Mouse (Mus musculus) Muller cell, postnatal 12 days (primary cell): ENCODE results near the gene Rapgef3.

Experiments
- DNase-seq: peaks from one replicate; pipeline ENCODE4 v3.0.0-alpha.2; 2015; ENCODE audit errors: inconsistent ontology term

Gene Rapgef3

DNA sequence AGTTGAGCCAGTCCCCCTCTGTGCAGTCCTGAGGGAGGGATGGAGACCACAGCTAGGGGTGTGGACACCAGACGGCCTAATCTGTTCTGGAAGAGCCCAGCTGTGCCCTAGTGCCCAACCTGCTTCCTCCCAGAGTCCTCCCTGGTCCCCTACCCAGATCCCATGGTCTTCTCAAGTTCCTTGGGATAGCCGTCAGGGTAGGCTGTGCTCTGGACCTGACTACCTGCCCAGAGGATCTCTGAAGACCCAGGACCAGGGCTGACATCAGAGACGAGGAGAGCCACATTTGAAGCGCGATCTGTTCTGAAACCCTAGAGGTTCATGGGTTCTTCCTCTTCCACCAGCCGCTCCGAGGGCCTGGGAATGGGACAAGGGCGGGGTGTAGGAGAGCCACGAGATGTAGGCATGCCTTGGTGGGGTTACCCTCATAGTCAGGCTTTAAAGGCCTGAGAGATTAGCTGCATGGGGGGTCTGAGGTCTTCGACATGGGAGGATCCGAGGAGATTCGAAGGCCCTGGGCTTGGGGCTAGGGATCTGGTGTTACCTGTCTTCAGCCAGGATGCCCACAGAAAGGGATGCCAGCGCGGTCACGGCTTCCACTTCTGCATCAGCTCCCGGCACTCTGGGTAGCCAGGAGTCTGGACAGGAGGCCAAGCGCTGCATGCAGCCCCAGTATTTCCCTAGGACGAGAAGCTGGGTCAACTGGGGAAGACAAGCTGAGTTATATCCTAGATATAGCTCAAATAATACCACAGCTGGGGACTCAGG lies 25.8 kb upstream of the Rapgef3 start:
- DNase-seq: no peak

DNA sequence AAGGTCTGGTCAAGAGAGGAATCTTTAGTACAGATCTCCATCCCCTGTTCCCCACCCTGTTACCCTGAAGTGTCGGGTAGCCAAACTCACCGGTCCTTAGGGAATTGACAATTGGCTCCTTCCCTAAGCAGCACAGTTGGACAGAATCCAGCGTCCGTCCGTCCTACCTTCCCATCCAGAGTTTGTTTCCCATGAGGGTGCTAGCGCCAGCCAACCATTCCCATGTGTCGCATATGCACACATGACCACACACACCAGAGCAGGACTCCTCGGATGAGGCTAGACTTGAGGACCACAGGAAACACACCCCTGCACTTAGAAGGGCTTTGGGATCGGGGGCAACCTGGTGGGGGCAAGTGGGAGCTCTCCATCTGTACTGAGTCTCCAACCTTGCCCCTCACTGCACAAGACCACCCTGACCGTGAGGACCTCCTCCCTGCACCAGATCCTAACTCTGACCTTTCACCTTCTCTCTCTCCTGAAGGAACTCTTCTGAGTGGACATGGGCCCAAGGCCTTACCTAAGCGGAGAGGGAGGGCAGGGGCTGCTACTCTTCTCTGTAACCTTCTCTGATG lies 23.4 kb upstream of the Rapgef3 start:
- DNase-seq: no peak

DNA sequence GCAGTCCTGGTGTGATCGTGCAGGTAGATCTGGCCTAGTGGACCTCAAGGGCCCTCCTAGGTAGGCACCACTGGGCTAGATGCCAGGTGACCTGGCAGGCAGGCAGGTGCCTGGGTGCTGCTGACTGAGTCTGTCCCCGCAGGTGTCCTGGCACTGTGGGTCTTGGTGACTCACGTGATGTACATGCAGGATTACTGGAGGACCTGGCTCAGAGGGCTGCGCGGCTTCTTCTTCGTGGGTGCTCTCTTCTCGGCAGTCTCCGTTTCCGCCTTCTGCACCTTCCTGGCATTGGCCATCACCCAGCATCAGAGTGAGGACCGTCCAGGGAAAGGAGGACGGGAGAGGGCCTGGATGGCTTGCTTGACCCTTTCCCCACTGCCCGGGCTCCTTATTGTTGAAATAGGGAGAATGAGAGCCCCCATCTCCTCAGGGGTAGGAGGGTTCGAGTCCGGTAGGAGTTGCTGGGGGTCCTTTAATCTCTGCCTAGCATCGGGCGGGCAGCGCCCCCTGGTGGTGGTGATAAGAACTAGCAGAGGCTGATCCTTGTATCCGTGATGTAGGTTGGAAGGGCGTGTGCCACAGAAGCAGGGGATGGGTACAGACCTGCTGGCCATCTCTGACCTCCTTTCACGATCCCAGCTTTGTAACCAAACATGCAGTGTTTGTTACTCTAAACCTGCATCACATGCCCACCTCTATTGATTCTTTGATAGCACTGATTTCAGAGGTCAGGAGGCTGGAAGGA lies 22.2 kb upstream of the Rapgef3 start:
- DNase-seq: peak; percentile 69

DNA sequence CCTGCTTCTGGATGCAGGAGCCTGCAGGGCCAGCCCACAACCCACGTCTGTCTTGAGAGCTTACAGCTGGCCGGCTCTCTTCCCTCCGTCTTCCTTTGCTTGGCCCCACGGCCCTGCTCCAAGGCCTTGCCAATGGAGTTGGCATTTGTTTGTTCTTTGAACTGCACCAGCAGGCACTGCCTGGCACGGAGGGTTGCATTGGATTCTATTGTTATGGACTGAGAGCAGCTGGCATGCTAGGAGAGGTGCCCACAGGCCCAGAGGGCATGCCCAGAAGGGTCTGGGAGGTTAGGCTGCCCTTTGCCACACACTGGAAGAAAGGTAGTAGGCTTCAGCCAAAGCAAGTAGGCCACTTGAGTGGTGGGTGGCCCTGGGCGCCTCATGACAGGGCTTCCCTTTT lies 21.0 kb upstream of the Rapgef3 start:
- DNase-seq: peak; percentile 72

DNA sequence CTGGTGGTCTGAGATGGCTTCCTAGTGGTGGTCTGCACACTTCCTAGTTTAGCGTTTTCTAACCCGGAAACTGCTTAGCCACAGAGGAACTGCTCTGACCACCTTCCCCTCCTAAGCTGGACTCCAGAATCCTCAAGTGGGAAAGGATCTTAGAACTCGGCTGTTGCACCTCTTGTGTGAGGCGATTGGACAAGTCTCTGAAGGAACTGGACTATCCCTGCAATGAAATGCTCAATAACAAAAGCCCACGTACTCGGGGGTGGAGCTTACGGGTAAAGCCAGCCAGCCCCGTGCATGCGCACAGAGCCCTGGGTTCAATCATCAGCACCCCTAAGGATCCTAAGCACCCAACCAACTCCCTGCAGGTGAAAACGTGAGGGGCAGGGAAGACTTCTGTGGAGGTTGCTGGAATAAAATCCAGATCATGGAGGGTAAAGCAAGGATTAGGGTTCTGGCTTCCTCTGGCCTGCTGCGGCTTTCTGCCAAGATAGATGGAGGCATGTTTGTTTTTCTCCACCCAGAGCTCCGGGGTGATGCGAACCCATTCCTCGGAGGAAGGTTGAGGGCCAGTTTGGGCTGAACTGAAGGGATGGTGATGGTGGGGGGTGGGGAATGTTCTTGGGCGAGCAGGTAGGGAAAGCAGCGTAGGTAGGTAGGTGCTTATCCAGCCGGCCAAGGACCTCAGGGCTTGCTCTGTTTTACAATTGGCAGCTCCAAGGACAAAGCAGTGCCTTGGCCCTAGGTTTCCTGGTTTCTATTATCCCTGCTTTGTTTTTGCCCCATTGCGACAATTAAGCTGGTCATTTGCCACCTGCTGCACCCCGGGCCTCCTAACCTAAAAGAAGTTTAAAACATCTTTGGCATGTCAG lies 20.3 kb upstream of the Rapgef3 start:
- DNase-seq: no peak

DNA sequence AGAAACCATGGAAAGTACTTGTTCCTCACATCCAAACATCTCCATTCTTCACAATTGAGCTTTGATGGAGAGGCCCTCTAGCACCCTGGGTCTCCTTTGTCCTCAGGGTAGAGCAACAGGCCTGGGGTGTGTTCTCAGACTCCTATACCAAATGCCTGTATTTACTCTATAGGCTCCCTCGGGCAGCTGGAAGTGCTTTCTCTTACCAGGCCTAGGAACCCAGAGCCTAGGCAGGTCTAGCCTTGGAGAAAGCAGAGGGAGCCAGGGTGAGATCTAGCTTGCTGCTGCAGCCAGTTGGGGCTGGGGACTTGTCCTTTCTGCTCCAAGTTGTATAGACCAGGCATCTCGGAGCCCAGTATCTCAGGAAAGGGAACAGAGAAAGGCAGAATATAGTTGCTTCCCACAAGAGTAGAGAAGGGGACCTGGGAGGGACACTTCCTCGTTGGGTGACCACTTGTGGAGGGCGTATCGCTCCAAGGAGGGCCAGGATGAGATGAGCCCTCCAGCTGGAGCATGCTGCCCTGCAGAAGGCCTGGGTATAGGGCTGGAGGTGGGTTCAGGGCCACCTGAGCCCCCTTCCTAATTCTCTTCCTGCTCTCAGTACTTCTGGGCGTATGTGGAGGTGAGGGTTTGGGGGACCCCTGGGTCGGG lies 19.5 kb upstream of the Rapgef3 start:
- no peak for DNase-seq

DNA sequence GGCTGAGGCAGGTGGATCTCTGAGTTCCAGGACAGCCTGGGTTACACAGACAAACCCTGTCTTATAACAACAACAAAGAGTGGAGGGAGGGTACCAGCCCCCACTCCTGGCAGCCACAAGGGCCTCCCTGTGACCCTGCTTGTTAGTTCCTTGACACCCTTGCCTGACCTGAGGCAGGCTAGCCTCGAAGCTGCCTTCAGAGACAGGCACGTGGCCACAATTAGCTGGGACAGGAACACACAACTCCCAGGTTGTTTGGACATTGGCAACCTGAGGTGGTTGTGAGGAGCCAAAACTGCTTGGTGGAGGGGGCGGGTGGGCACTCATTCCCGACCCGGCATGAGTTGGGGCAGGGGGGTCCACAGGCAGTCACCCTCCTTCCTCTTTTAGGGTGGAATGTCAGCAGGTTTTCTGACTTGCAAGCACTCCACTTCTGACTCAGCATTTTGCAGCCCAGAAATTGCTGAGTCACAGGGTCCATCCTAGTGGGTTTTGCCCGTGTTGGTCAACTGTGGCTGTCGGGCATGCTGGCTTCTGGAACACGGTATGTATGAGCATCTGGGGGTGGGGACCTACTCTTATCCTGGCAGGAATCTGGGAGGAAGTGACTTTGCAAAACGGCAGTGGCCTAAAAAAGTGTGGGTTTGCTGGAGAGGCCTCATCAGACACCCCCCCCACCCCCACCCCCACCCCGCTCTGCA lies 18.8 kb upstream of the Rapgef3 start:
- DNase-seq: peak; percentile 52

DNA sequence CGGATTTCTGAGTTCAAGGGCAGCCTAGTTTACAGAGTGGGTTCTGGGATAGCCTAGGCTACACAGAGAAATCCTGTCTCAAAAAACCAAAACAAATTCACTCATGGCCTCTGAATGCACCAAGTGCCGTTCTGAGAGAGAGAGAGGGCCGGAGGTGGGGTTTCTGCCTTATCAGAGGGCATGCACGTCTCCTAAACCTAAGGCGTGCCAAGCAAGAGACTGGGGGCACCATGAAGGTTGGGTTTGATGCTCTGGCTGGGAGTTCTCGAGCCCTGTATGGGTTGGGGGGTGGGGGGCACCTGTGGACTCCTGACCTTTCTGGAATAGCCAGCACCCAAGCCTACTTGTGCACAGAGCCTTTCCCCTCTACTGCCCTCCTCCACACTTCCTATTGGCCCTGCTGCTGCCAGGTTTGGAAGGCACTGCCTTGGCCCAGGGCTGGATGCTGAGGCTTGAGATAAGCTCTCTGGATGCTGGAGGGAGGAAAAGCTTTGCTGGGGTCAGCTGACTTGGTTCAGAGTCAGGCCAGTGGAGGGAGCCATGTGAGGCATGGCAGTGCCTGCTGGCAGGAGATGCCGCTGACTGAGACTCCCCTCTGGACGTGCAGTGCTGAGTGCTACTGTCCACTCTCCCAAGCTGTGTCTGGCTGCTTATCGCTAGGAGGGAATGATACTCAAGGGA lies 18.1 kb upstream of the Rapgef3 start:
- DNase-seq: no peak

DNA sequence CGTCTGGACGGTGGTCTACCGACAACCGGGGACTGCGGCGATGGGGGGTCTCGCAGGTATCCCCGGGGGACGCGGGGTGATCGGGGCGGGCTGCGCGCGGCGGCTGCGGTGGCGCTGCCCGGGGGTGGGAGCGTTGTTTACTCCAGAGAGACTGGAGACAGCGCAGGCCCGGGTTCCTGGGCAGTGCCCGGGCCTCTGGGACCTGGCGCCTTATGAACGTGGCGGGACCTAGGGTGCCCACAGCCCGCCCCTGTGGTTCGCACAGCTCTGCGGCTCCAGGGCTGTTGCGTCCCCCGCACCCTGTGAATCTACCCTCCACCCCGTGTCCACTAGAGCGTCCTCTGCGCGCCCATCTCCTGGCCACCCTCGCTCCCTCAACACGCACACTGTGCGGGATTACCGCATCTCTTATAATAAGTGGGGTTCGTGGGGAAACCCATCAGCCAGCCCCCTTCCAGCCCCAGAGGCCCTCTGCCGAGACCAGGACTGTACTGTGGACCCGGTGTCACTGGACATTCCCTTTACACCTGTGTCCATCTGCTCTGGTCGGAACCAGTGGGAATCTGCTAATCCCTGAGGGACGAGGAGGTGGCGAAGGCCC lies 16.9 kb upstream of the Rapgef3 start:
- DNase-seq: peak; percentile 59

DNA sequence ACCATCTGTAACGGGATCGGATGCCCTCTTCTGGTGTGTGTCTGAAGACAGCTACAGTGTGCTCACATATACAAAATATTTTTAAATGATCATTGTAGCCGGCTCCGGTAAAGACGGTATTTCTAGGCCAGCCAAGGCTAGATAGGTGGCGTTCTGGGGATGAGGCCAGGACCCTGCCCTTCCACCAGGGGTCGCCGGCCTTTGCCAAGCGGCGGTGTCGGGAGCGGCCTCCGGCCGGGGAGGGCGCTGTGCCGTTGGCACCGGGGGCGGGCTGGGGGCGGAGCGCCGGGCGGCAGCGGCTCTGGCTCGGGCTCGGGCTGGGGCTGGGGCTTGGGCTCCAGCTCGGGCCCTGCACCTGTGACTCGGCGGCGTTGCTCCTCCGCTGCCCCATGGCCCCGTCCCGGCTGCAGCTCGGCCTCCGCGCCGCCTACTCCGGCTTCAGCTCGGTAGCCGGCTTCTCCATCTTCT lies 16.4 kb upstream of the Rapgef3 start:
- DNase-seq: peak; percentile 95

DNA sequence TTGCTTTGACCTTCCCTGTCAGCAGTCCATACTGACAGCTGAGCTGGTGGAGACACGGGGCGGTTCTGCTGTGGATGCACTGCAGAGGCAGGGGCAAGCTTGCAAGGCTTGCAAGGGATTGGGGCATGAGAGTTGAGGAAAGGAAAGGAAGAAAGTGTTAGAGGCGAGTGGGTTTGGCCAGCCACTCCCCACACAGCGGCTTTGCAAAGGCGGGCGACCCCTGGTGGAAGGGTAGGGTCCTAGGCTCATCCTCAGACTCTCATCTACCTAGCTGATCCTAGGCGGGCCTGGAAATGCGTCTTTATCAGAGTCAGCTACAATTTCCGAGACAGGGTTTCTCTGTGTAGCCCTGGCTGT lies 15.0 kb upstream of the Rapgef3 start:
- DNase-seq: peak; percentile 82

DNA sequence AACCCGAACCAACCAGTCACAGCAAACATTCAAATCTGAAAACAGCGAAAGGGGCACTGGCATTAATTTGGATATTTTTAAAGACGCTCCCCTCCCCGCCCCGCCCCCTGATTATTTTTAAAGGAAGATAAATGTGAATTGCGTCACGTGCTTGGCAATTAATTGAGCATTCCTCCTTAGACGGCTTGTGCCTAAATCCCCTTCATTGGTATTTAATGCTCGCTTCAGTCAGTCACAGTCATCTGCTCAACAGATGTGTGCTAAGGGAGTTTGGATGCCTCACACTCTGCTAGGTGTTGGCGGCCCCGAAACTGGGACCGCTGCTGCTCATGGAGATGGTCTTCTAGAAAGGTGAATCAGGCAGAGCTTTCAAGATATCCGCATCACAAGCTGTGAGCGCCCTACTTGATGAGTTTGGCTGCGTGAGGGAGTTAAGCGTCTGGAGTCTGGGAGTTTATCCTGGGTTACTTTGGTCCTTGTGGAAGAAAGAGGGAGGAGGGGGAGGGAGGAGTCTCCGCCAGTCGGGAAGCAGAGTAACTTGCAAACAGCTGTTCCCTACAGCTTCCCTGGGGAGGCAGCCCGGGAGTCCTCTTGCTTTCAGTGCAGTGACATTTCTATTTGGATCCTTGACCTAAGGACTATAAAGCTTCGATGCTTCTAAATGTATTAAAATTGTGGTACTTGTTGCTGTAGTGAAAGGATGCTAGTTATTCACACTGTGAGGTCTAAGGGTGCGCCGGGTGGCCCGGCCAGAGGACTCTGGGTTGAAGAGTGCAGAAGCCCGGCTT lies 14.4 kb upstream of the Rapgef3 start:
- DNase-seq: no peak

DNA sequence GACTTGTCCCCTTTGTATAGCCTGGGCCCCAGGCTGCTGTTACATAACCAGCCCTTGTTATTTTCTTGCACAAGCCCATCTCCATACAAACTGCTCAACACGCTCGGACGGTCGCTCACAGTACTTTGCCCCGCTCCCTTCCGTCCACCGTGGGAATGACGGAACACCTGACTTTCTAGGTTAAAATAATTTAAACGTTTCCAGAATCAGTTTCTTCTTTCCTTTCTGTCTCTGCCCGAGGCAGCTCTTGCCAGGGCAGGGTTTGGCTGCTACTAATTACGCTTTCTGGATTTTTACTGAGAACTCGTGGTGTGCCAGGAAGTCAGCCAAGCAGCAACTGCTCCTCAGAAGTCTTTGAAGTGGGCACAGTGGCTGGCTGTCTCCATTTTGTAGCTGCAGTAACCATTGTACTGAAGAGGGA lies 12.8 kb upstream of the Rapgef3 start:
- peak; percentile 77 for DNase-seq

DNA sequence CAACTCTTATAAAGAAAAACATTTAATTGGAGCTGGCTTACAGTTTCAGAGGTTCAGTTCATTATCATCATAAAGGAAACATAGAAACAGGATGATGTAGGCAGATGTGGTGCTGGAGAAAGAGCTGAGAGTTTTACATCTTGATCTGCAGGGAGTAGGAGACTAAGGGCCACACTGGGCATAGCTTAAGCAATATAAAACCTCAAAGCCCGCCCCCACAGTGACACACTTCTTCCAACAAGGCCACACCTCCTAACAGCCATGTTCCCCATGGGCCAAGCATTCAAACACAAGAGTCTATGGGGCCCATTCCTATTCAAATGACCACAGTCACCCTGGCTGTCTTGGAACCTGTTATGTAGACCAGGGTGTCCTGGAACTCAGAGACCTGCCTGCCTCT lies 11.8 kb upstream of the Rapgef3 start:
- no peak for DNase-seq

DNA sequence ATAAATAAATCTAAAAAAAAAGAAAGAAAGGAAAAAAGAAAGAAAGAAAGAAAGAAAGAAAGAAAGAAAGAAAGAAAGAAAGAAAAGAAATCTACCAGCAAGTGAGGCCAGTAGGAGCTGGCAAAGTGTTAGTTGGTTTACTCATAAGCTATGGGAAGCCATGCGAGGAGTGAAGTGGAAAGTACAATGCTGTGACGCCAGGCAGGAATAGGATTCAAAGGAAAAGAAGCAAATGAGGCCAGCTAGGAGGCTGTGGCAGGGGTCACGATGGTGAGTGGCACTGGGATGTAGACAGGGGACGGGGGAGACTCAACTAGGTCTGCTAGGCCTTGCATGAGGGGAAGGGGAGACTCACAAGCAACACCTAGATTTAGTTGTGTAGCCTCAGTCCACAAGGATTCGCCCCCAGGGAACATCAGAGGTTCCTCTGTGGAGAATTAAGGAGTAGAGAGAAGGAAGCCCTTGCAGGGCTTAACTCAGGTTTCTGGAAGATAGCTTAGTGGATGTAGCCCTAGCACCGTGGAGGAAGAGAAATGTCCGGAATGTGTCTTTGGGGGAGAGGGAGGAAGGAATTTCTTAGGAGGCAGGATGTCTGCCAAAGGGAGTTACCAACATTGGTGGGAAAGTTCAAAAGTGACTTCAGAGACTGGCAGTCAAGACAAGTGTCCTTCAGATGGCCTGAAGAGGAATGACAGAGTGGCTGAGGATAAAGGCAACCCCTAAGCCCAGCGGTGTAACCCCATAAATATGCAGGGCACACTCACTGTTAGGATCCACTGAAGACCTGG lies 10.7 kb upstream of the Rapgef3 start, which contains the start of gene Slc48a1:
TSS of gene Slc48a1 (plus strand) at position 210 of the 788 bp plus-strand sequence.
- DNase-seq: no peak

DNA sequence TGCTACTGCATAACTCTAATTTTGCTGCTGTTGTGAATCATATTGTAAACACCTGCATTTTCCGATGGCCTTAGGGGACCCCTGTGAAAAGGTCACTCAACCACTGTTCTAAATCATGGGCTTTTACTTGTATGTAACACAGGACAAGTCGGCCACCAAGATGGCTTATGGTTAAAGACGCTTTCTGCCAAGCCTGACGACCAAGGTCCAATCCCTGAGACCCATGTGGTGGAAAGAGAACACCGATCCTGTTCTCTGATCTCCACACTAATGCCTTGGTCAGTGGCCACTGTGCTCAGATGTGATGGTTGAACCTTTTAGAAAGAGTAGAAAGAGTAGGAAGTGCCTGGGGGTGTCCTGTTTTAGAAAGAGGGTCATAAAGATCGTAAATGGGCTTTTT lies 9.1 kb upstream of the Rapgef3 start:
- no peak for DNase-seq

DNA sequence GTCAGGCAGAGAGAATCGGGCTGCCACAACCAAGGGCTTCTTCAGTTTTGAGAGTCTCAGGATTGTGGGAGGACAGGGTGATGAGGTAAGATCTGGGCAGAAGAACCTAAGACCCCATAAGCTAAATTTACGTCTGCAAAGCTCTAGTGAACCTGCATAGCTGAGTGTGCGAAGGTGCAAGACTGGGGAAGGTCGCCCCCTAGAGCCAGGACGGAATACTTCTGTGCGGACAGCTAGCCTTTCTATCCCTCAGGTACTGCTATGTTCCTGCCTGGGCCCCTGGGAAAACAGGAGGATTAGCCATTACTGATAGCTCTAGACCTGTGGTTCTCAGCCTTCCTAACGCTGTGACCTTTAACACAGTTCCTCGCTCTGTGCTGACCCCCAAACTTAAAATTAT lies 8.7 kb upstream of the Rapgef3 start:
- DNase-seq: no peak

DNA sequence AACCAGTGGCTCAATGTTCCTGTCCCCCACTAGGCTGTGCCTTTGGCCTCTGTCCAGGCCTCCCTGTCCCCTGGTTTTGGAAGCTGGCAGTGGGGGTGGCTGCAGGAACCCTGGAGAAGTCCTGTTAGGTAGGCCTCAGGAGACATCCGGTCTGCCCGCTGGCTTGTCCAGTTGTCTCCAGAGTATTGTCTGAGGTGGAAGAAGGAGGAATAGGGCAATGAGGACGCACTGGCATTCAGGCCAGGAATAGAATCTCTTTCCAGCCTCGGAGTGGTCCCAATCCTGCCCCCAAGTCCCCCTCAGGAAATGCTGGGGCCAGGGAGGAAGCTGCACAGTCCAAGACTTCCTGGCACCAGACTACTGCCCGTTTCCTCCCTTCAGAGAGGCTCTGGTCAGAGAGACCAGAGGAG lies 6.2 kb upstream of the Rapgef3 start:
- DNase-seq: no peak
